Mouse (Mus musculus): ENCODE results near the gene Trim17. TPM values are rescaled to one million over a fixed set of nuclear protein-coding genes. Genes with fewer than 3 reads are reported as not detected.

Trim17 gene
- total and polyA plus RNA-seq, 2 experiments from 2014 or later: 0.65 to 4.0 TPM

DNA sequence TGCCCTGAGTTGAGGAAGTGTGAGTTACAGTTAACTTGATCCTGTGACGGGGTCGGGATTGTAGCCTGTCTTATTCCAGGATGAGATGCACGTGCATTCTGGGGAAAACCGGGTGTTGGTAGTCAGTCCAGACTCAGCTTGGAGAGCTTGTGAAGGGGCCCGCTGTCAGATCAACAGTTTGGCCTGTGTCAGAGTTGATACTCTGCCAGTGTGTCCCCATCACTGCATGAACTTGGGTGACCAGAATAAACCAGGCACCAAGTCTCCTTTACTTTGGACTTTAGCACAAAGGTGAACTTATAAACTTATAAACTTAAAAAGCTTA, 24.2 kb downstream of the Trim17 start:
- H3K4me1 ChIP-seq (ENCODE audit: insufficient read depth): peaks cover 19% of the 10 kb centered on the region
- peak overlapping the region; percentile 99 for H3K4me2 ChIP-seq (ENCODE audit: low read depth)
- no peaks in the 10 kb centered on the region for H3K27me3 ChIP-seq (ENCODE audit: insufficient read depth, low read length)
- no peak for DNase-seq
- no peak for ATAC-seq
- peak overlapping the region; percentile 85 for H3K9ac ChIP-seq
- H3K27ac ChIP-seq (ENCODE audit: low read depth, low read length): 0 out of 2 replicates have a peak overlapping the region, but pooled peaks have one; percentile 47
- no peak for TF ChIP-seq CTCF (IDR thresholded peaks at IDR 0.05; ENCODE audit: low read depth)
- peak overlapping the region; percentile 59 for H3K4me3 ChIP-seq (ENCODE audit: low read depth, low read length)
- 1% methylated on average over 5 of the region's 5 CpGs for WGBS
- no peaks in the 10 kb centered on the region for H3K9me3 ChIP-seq (ENCODE audit: low read length)
- H3K36me3 ChIP-seq (ENCODE audit: insufficient read depth): peaks cover 9% of the 10 kb centered on the region; the same call in 1 of the 2 replicates

DNA sequence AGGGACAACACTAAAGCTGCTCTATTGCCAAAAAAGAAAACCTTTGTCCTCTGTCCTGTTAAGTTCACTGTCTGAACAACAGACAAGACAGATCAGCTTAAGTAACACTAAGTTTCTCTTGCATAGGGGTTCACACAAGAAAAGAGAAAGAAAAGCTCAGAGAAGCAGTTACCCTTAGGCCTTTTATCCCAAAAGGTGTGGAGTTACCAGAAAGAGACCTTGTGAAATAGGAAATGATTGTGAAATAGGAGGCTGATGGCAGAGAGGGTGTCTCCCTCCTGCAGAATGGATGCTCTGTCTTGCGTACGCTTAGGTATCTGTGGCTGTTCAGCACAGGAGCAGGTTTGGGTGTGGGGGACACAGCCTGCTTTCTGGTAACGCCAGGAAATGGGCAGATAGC, 24.7 kb downstream of the Trim17 start:
- Histone ChIP-seq H3K9ac (peak overlapping the region; percentile 85), H3K9me3 (ENCODE audit: low read length) (no peaks in the 10 kb centered on the region), H3K4me1 (ENCODE audit: insufficient read depth) (peaks cover 19% of the 10 kb centered on the region), H3K27me3 (ENCODE audit: insufficient read depth, low read length) (no peaks in the 10 kb centered on the region), H3K36me3 (ENCODE audit: insufficient read depth) (peaks cover 14% of the 10 kb centered on the region; the same call in 1 of the 2 replicates), H3K4me2 (ENCODE audit: low read depth) (peak overlapping the region; percentile 99), H3K27ac (ENCODE audit: low read depth, low read length) (no peak overlapping the region), H3K4me3 (ENCODE audit: low read depth, low read length) (peak overlapping the region; percentile 59)
- 83% methylated on average over 3 of the region's 3 CpGs for WGBS
- no peak for ATAC-seq
- DNase-seq: no peak
- TF ChIP-seq CTCF (IDR thresholded peaks at IDR 0.05; ENCODE audit: low read depth): no peak

DNA sequence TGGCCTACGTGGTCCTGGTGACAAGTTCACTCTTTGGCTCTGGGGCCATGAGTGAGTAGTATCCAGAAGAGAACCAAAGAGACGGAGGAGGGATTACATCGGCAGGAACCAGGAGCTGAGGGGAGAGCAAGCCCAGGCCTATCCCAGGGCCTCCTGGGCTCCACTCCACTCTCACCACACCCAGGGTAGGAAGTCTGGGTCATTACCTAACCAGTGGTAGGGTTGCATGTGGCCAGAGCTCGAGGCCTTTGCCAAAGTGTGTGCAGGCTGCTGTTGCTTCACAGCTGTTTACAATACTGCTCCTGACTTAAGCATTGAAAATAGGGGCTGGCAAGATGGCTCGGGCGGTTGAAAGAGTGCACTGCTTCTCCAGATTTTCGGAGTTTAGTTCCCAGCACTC, 25.2 kb downstream of the Trim17 start:
- Histone ChIP-seq H3K9me3 (ENCODE audit: low read length) (no peaks in the 10 kb centered on the region), H3K36me3 (ENCODE audit: insufficient read depth) (peaks cover 19% of the 10 kb centered on the region), H3K27me3 (ENCODE audit: insufficient read depth, low read length) (no peaks in the 10 kb centered on the region), H3K4me2 (ENCODE audit: low read depth) (peak overlapping the region; percentile 99), H3K9ac (peak overlapping the region; percentile 85), H3K27ac (ENCODE audit: low read depth, low read length) (no peak overlapping the region), H3K4me1 (ENCODE audit: insufficient read depth) (peaks cover 19% of the 10 kb centered on the region), H3K4me3 (ENCODE audit: low read depth, low read length) (0 out of 2 replicates have a peak overlapping the region, but pooled peaks have one; percentile 59)
- no peak for ATAC-seq
- no peak for DNase-seq
- TF ChIP-seq CTCF (IDR thresholded peaks at IDR 0.05; ENCODE audit: low read depth): no peak
- WGBS: 81% methylated on average over 7 of the region's 7 CpGs

- Histone ChIP-seq H3K27me3 (ENCODE audit: insufficient read depth, low read length) (no peaks in the 10 kb centered on the region), H3K9me3 (ENCODE audit: low read length) (no peaks in the 10 kb centered on the region), H3K4me1 (ENCODE audit: insufficient read depth) (peaks cover 19% of the 10 kb centered on the region), H3K4me2 (ENCODE audit: low read depth) (peak overlapping the region; percentile 99; the same call in 1 of the 2 replicates), H3K36me3 (ENCODE audit: insufficient read depth) (peaks cover 27% of the 10 kb centered on the region), H3K4me3 (ENCODE audit: low read depth, low read length) (no peak overlapping the region), H3K9ac (no peak overlapping the region), H3K27ac (ENCODE audit: low read depth, low read length) (no peak overlapping the region)
- TF ChIP-seq CTCF (IDR thresholded peaks at IDR 0.05; ENCODE audit: low read depth): no peak
- ATAC-seq (no peak), DNase-seq (no peak)
- WGBS: 69% methylated on average over 5 of the region's 5 CpGs
Observed at GRCm38 (mm10) chr11:58980381-58980990, 26.0 kb downstream of the Trim17 start.

- Histone ChIP-seq H3K36me3 (ENCODE audit: insufficient read depth) (peaks cover 39% of the 10 kb centered on the region), H3K9ac (no peak overlapping the region), H3K4me3 (ENCODE audit: low read depth, low read length) (no peak overlapping the region), H3K9me3 (ENCODE audit: low read length) (no peaks in the 10 kb centered on the region), H3K4me1 (ENCODE audit: insufficient read depth) (peaks cover 19% of the 10 kb centered on the region), H3K27ac (ENCODE audit: low read depth, low read length) (no peak overlapping the region), H3K4me2 (ENCODE audit: low read depth) (no peak overlapping the region), H3K27me3 (ENCODE audit: insufficient read depth, low read length) (no peaks in the 10 kb centered on the region)
- peak; percentile 65 for TF ChIP-seq CTCF (IDR thresholded peaks at IDR 0.05; ENCODE audit: low read depth)
- 49% methylated on average over 14 of the region's 14 CpGs for WGBS
- ATAC-seq (0 out of 2 replicates have a peak, but pooled peaks have one; percentile 36), DNase-seq (peak; percentile 61)
Observed at GRCm38 (mm10) chr11:58981541-58982447, 27.3 kb downstream of the Trim17 start.

DNA sequence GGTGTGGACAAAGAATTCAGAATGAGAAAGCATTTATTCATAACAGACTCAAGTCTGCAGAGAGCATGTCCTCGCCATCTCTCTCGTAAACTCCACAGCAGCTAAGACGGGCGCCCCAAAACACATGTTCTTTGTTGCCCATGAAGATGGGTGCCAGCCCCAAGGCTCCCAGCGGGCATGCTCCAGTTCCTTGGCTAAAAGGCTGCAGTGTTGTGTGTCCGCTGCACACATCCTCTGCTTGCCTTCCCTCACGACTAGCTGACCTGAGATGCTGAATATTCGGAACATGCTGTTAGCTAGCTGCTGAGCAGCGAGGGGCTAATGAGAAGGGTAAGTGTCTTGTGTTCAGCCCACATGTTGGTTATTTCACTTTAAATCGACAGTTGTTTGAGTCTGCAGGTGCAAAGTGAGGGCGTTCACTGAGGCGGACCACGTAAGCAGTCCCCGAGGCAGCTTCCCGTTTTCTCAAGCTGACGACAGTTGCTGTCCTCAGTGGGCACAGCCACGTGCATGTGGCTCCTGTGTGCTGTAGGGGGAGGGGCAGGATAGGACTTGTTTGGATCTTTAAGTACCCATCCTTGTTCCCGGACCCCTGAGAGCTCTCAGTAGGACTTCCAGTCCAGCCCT, 28.1 kb downstream of the Trim17 start:
- H3K9ac ChIP-seq: no peak overlapping the region
- no peak for DNase-seq
- peaks cover 19% of the 10 kb centered on the region for H3K4me1 ChIP-seq (ENCODE audit: insufficient read depth)
- TF ChIP-seq CTCF (IDR thresholded peaks at IDR 0.05; ENCODE audit: low read depth): no peak
- H3K27ac ChIP-seq (ENCODE audit: low read depth, low read length): no peak overlapping the region
- no peaks in the 10 kb centered on the region for H3K27me3 ChIP-seq (ENCODE audit: insufficient read depth, low read length)
- H3K4me3 ChIP-seq (ENCODE audit: low read depth, low read length): no peak overlapping the region
- peaks cover 46% of the 10 kb centered on the region for H3K36me3 ChIP-seq (ENCODE audit: insufficient read depth)
- H3K9me3 ChIP-seq (ENCODE audit: low read length): no peaks in the 10 kb centered on the region
- 91% methylated on average over 18 of the region's 18 CpGs for WGBS
- ATAC-seq: no peak
- no peak overlapping the region for H3K4me2 ChIP-seq (ENCODE audit: low read depth)

Measured in forebrain, postnatal 0 days (tissue).